Mouse (Mus musculus): ENCODE measurements around the gene Acox2.

The Acox2 gene

GRCm38 (mm10) chr14:8214299-8215207 lies 44.6 kb downstream of the Acox2 start:
- intact Hi-C loops (cut with DNase I): no loop called here

- intact Hi-C loops (cut with DNase I): no loop called here
Observed at GRCm38 (mm10) chr14:8213803-8214224, 45.3 kb downstream of the Acox2 start, which contains the start of gene Kctd6. Gene Kctd6 (plus strand): TSS chr14:8214140.

GRCm38 (mm10) chr14:8212996-8213395 lies 46.2 kb downstream of the Acox2 start:
- intact Hi-C loops (cut with DNase I): no loop called here

- intact Hi-C loops (cut with DNase I): no loop called here
Observed at GRCm38 (mm10) chr14:8209896-8210295, 49.3 kb downstream of the Acox2 start.

GRCm38 (mm10) chr14:8208876-8209275 lies 50.3 kb downstream of the Acox2 start:
- intact Hi-C loops (cut with DNase I): no loop called here

GRCm38 (mm10) chr14:8207543-8207942 lies 51.6 kb downstream of the Acox2 start:
- intact Hi-C loops (cut with DNase I): no loop called here

GRCm38 (mm10) chr14:8207105-8207504 lies 52.0 kb downstream of the Acox2 start:
- intact Hi-C loops (cut with DNase I): no loop called here

GRCm38 (mm10) chr14:8206179-8206910 lies 52.8 kb downstream of the Acox2 start:
- intact Hi-C loops (cut with DNase I): no loop called here

GRCm38 (mm10) chr14:8201715-8202114 lies 57.4 kb downstream of the Acox2 start:
- intact Hi-C loops (cut with DNase I): no loop called here

GRCm38 (mm10) chr14:8200769-8201168 lies 58.4 kb downstream of the Acox2 start:
- intact Hi-C loops (cut with DNase I): no loop called here

- intact Hi-C loops (cut with DNase I): no loop called here
Observed at GRCm38 (mm10) chr14:8192727-8193126, 66.4 kb downstream of the Acox2 start.

- intact Hi-C loops (cut with DNase I): no loop called here
Observed at GRCm38 (mm10) chr14:8191331-8191965, 67.7 kb downstream of the Acox2 start.

GRCm38 (mm10) chr14:8190556-8190955 lies 68.6 kb downstream of the Acox2 start:
- intact Hi-C loops (cut with DNase I): no loop called here

- intact Hi-C loops (cut with DNase I): no loop called here
Observed at GRCm38 (mm10) chr14:8186278-8187045, 72.7 kb downstream of the Acox2 start.

- intact Hi-C loops (cut with DNase I): loop anchor here (5.0 kb wide), 1 partner anchor 74 kb away; the partner anchor contains the start of gene Acox2
Observed at GRCm38 (mm10) chr14:8183330-8183729, 75.8 kb downstream of the Acox2 start.

GRCm38 (mm10) chr14:8180371-8181035 lies 78.7 kb downstream of the Acox2 start:
- intact Hi-C loops (cut with DNase I): loop anchor here (5.0 kb wide), 1 partner anchor 77 kb away; the partner anchor contains the start of gene Acox2

GRCm38 (mm10) chr14:8176251-8176650 lies 82.9 kb downstream of the Acox2 start:
- intact Hi-C loops (cut with DNase I): no loop called here

Data from adrenal gland (tissue).